Mouse (Mus musculus): ENCODE measurements around the gene Rab1b. TPM values are rescaled to one million over a fixed set of nuclear protein-coding genes. Genes with fewer than 3 reads are reported as not detected.

The Rab1b gene
- total RNA-seq, 1 experiment from 2014 or later = 87.3 TPM

GRCm38 (mm10) chr19:5057876-5058775 is 48.7 kb downstream of the Rab1b start:
- no peak for ATAC-seq (replicated peaks; ENCODE audit: insufficient number of reproducible peaks, low FRiP score, low TSS enrichment, poor library complexity, severe bottlenecking)

GRCm38 (mm10) chr19:5056251-5056650 is 50.6 kb downstream of the Rab1b start:
- no peak for ATAC-seq (replicated peaks; ENCODE audit: insufficient number of reproducible peaks, low FRiP score, low TSS enrichment, poor library complexity, severe bottlenecking)

- no peak for ATAC-seq (replicated peaks; ENCODE audit: insufficient number of reproducible peaks, low FRiP score, low TSS enrichment, poor library complexity, severe bottlenecking)
These were observed 53.0 kb downstream of the Rab1b start for GRCm38 (mm10) chr19:5053909-5054308.

GRCm38 (mm10) chr19:5052853-5053252 is 54.0 kb downstream of the Rab1b start:
- no peak for ATAC-seq (replicated peaks; ENCODE audit: insufficient number of reproducible peaks, low FRiP score, low TSS enrichment, poor library complexity, severe bottlenecking)

- no peak for ATAC-seq (replicated peaks; ENCODE audit: insufficient number of reproducible peaks, low FRiP score, low TSS enrichment, poor library complexity, severe bottlenecking)
These were observed 54.6 kb downstream of the Rab1b start for GRCm38 (mm10) chr19:5052166-5052822.

- ATAC-seq (replicated peaks; ENCODE audit: insufficient number of reproducible peaks, low FRiP score, low TSS enrichment, poor library complexity, severe bottlenecking) = no peak
These were observed 55.4 kb downstream of the Rab1b start for GRCm38 (mm10) chr19:5051515-5051914.

- ATAC-seq (replicated peaks; ENCODE audit: insufficient number of reproducible peaks, low FRiP score, low TSS enrichment, poor library complexity, severe bottlenecking) = no peak
These were observed 55.8 kb downstream of the Rab1b start for GRCm38 (mm10) chr19:5051031-5051430.

- ATAC-seq (replicated peaks; ENCODE audit: insufficient number of reproducible peaks, low FRiP score, low TSS enrichment, poor library complexity, severe bottlenecking) = 0 out of 2 replicates have a peak, but pooled peaks have one; percentile 6
These were observed 56.6 kb downstream of the Rab1b start, which contains the start of gene Rin1 for GRCm38 (mm10) chr19:5050047-5050905. TSS of gene Rin1 (plus strand) at chr19:5050481.

GRCm38 (mm10) chr19:5049325-5049724 is 57.5 kb downstream of the Rab1b start:
- no peak for ATAC-seq (replicated peaks; ENCODE audit: insufficient number of reproducible peaks, low FRiP score, low TSS enrichment, poor library complexity, severe bottlenecking)

Other genes starting within 250 kb of the Rab1b start
- gene Actn3, start 229.2 kb downstream of the Rab1b start, total RNA-seq (2017) = 0.10 to 1.7 TPM in 2 of 3 replicates, not detected in the other
- 5.2 to 12.4 TPM (median 10.3 TPM) in 3 replicates for gene Zdhhc24, start 228.4 kb downstream of the Rab1b start, total RNA-seq (2017)
- gene Bbs1, start 200.4 kb downstream of the Rab1b start, total RNA-seq (2017) = 0.29 TPM in 1 of 3 replicates, not detected in the others
- gene Dpp3, start 178.8 kb downstream of the Rab1b start, total RNA-seq (2017) = 38.4 to 56.8 TPM (median 49.0 TPM) in 3 replicates
- gene Peli3, start 163.9 kb downstream of the Rab1b start, total RNA-seq (2017) = not detected in 3 replicates
- 17.6 to 27.9 TPM (median 17.8 TPM) in 3 replicates for gene Mrpl11, start 144.9 kb downstream of the Rab1b start, total RNA-seq (2017)
- gene Npas4, start 116.8 kb downstream of the Rab1b start, total RNA-seq (2017) = not detected in 3 replicates
- 0.97 TPM in 1 of 3 replicates, not detected in the others for gene Slc29a2, start 83.2 kb downstream of the Rab1b start, total RNA-seq (2017)
- 5.1 to 6.9 TPM in 2 of 3 replicates, not detected in the other for gene B4gat1, start 68.2 kb downstream of the Rab1b start, total RNA-seq (2017)
- gene AC124502.3, start 68.2 kb downstream of the Rab1b start, total RNA-seq (2017) = 4.3 TPM in 1 of 3 replicates, not detected in the others
- 16.6 to 60.3 TPM (median 46.3 TPM) in 3 replicates for gene Brms1, start 65.7 kb downstream of the Rab1b start, total RNA-seq (2017)
- 0.19 to 0.68 TPM (median 0.21 TPM) in 3 replicates for gene Rin1, start 56.6 kb downstream of the Rab1b start, total RNA-seq (2017)
- not detected in 3 replicates for gene Cd248, start 39.0 kb downstream of the Rab1b start, total RNA-seq (2017)
- 0.67 to 7.8 TPM (median 3.3 TPM) in 3 replicates for gene Tmem151a, start 21.5 kb downstream of the Rab1b start, total RNA-seq (2017)
- 10.4 to 13.3 TPM (median 10.5 TPM) in 3 replicates for gene Yif1a, start 18.5 kb downstream of the Rab1b start, total RNA-seq (2017)
- 0.32 TPM in 1 of 3 replicates, not detected in the others for gene Cnih2, start 8.6 kb downstream of the Rab1b start, total RNA-seq (2017)
- 9.2 to 25.6 TPM (median 17.2 TPM) in 3 replicates for gene Klc2, start 11.5 kb upstream of the Rab1b start, total RNA-seq (2017)
- 11.1 to 32.0 TPM (median 19.2 TPM) in 3 replicates for gene Pacs1, start 166.0 kb upstream of the Rab1b start, total RNA-seq (2017)
- gene Sf3b2, start 188.4 kb upstream of the Rab1b start, total RNA-seq (2017) = 229 to 250 TPM (median 247 TPM) in 3 replicates
- not detected in 3 replicates for gene Gal3st3, start 191.3 kb upstream of the Rab1b start, total RNA-seq (2017)
- gene Catsper1, start 228.7 kb upstream of the Rab1b start, total RNA-seq (2017) = not detected in 3 replicates
- gene Cst6, start 242.5 kb upstream of the Rab1b start, total RNA-seq (2017) = 1.1 TPM in 1 of 3 replicates, not detected in the others

Measured in monocyte, adult 5-6 weeks (primary cell).